Mouse (Mus musculus) cerebellum, adult 9-10 months (tissue): ENCODE data around the gene Zfp946.
A peak's percentile ranks its signal among the peaks of the same experiment; 100 is the strongest.

ENCODE experiments used
- DNase-seq: peaks from one replicate; pipeline ENCODE4 v3.0.0; 2022

Zfp946 gene

GRCm38 (mm10) chr17:22423952-22424617 is at the start of gene Zfp946:
Zfp946 (plus strand) TSS chr17:22424222.
- peak; percentile 81 for DNase-seq

- no peak for DNase-seq
Observed at GRCm38 (mm10) chr17:22410756-22411155, 13.3 kb upstream of the Zfp946 start.

GRCm38 (mm10) chr17:22417510-22417909 is 6.5 kb upstream of the Zfp946 start:
- DNase-seq = peak; percentile 65

- peak; percentile 43 for DNase-seq
Observed at GRCm38 (mm10) chr17:22424636-22425354, 773 bp downstream of the Zfp946 start.

- no peak for DNase-seq
Observed at GRCm38 (mm10) chr17:22447684-22448083, 23.7 kb downstream of the Zfp946 start.

GRCm38 (mm10) chr17:22497120-22497519 is 73.1 kb downstream of the Zfp946 start:
- DNase-seq = no peak
